Mouse (Mus musculus): Measurements from ENCODE around the gene Metrn. TPM values are rescaled to one million over a fixed set of nuclear protein-coding genes. Genes with fewer than 3 reads are reported as not detected.

Gene Metrn
- total and polyA plus RNA-seq, 3 experiments: 47.9 to 54.6 (median 49.0) TPM

- Histone ChIP-seq H3K4me3 (no peak overlapping the region), H3K27ac (no peak overlapping the region), H3K79me2 (replicated peaks; ENCODE audit: control insufficient read depth, insufficient read depth, low read length) (no peaks in the 10 kb centered on the region), H3K4me1 (ENCODE audit: control insufficient read depth, insufficient read depth, low read length) (peaks cover 2% of the 10 kb centered on the region; the same call in 1 of the 2 replicates), H3K27me3 (ENCODE audit: control insufficient read depth, insufficient read depth, low read length) (no peaks in the 10 kb centered on the region), H3K36me3 (ENCODE audit: control insufficient read depth, insufficient read depth, low read length) (no peaks in the 10 kb centered on the region), H3K9ac (ENCODE audit: low read depth, low read length) (no peak overlapping the region)
- 77% methylated on average over 6 of the region's 6 CpGs for WGBS
- no peak for DNase-seq
- intact Hi-C loops (cut with DNase I): no loop called here
- TF ChIP-seq POLR2A (IDR thresholded peaks at IDR 0.05; ENCODE audit: insufficient read depth, low read depth, low read length) (no peak), CTCF (IDR thresholded peaks at IDR 0.05) (no peak), EP300 (IDR thresholded peaks at IDR 0.05; ENCODE audit: insufficient read depth, low read depth, low read length) (no peak)
Observed at GRCm38 (mm10) chr17:25781339-25781738, 15.6 kb downstream of the Metrn start.

- TF ChIP-seq EP300 (IDR thresholded peaks at IDR 0.05; ENCODE audit: insufficient read depth, low read depth, low read length) (no peak), POLR2A (IDR thresholded peaks at IDR 0.05; ENCODE audit: insufficient read depth, low read depth, low read length) (no peak), CTCF (IDR thresholded peaks at IDR 0.05) (no peak)
- Histone ChIP-seq H3K79me2 (replicated peaks; ENCODE audit: control insufficient read depth, insufficient read depth, low read length) (no peaks in the 10 kb centered on the region), H3K4me3 (no peak overlapping the region), H3K27ac (no peak overlapping the region), H3K36me3 (ENCODE audit: control insufficient read depth, insufficient read depth, low read length) (no peaks in the 10 kb centered on the region), H3K27me3 (ENCODE audit: control insufficient read depth, insufficient read depth, low read length) (no peaks in the 10 kb centered on the region), H3K9ac (ENCODE audit: low read depth, low read length) (no peak overlapping the region), H3K4me1 (ENCODE audit: control insufficient read depth, insufficient read depth, low read length) (peaks cover 6% of the 10 kb centered on the region)
- DNase-seq: peak in 1 of 2 experiments; percentile 13
- WGBS: 90% methylated on average over 5 of the region's 5 CpGs
- intact Hi-C loops (cut with DNase I): loop anchor here (10.0 kb wide), 1 partner anchor 1427 kb away; the partner anchor contains the start of gene Lemd2
Observed at GRCm38 (mm10) chr17:25777948-25778347, 19.0 kb downstream of the Metrn start.

GRCm38 (mm10) chr17:25775318-25776062 is 21.4 kb downstream of the Metrn start:
- no peak overlapping the region for H3K27ac ChIP-seq
- H3K4me1 ChIP-seq (ENCODE audit: control insufficient read depth, insufficient read depth, low read length): peaks cover 6% of the 10 kb centered on the region
- intact Hi-C loops (cut with DNase I): loop anchor here (10.0 kb wide), 1 partner anchor 1429 kb away; the partner anchor contains the start of gene Lemd2
- TF ChIP-seq CTCF (IDR thresholded peaks at IDR 0.05) (no peak), EP300 (IDR thresholded peaks at IDR 0.05; ENCODE audit: insufficient read depth, low read depth, low read length) (no peak), POLR2A (IDR thresholded peaks at IDR 0.05; ENCODE audit: insufficient read depth, low read depth, low read length) (no peak)
- DNase-seq: no peak
- H3K27me3 ChIP-seq (ENCODE audit: control insufficient read depth, insufficient read depth, low read length): no peaks in the 10 kb centered on the region
- no peak overlapping the region for H3K4me3 ChIP-seq
- WGBS: 83% methylated on average over 10 of the region's 10 CpGs
- no peaks in the 10 kb centered on the region for H3K79me2 ChIP-seq (replicated peaks; ENCODE audit: control insufficient read depth, insufficient read depth, low read length)
- H3K9ac ChIP-seq (ENCODE audit: low read depth, low read length): no peak overlapping the region
- H3K36me3 ChIP-seq (ENCODE audit: control insufficient read depth, insufficient read depth, low read length): no peaks in the 10 kb centered on the region

GRCm38 (mm10) chr17:25773549-25774120 is 23.3 kb downstream of the Metrn start, which contains the start of gene Narfl:
Narfl (plus strand) TSS chr17:25773776.
- H3K27ac ChIP-seq: peak within 1 kb of the TSS; percentile 94
- intact Hi-C loops (cut with DNase I): loop anchor here (1.0 to 10.0 kb wide), 3 partner anchors 24 to 1431 kb away; partner anchors contain the start of genes Lemd2 and Metrn

GRCm38 (mm10) chr17:25769331-25769730 is 27.6 kb downstream of the Metrn start:
- 48% methylated on average over 9 of the region's 9 CpGs for WGBS
- Histone ChIP-seq H3K79me2 (replicated peaks; ENCODE audit: control insufficient read depth, insufficient read depth, low read length) (no peaks in the 10 kb centered on the region), H3K4me3 (no peak overlapping the region), H3K36me3 (ENCODE audit: control insufficient read depth, insufficient read depth, low read length) (no peaks in the 10 kb centered on the region), H3K4me1 (ENCODE audit: control insufficient read depth, insufficient read depth, low read length) (peaks cover 3% of the 10 kb centered on the region), H3K27me3 (ENCODE audit: control insufficient read depth, insufficient read depth, low read length) (no peaks in the 10 kb centered on the region), H3K9ac (ENCODE audit: low read depth, low read length) (no peak overlapping the region), H3K27ac (no peak overlapping the region)
- intact Hi-C loops (cut with DNase I): no loop called here
- no peak for TF ChIP-seq CTCF (IDR thresholded peaks at IDR 0.05)
- TF ChIP-seq EP300 (IDR thresholded peaks at IDR 0.05; ENCODE audit: insufficient read depth, low read depth, low read length): no peak
- no peak for TF ChIP-seq POLR2A (IDR thresholded peaks at IDR 0.05; ENCODE audit: insufficient read depth, low read depth, low read length)
- no peak for DNase-seq

More at GRCm38 (mm10) chr17:25773549-25774120, 23.3 kb downstream of the Metrn start, which contains the start of gene Narfl:
- H3K36me3 ChIP-seq (ENCODE audit: control insufficient read depth, insufficient read depth, low read length): no peaks in the 10 kb centered on the region
- WGBS: under 1% methylated on average over 37 of the region's 37 CpGs
- peak; percentile 95 to 98 for DNase-seq
- peaks cover 6% of the 10 kb centered on the region for H3K4me1 ChIP-seq (ENCODE audit: control insufficient read depth, insufficient read depth, low read length)
- H3K4me3 ChIP-seq: peak within 1 kb of the TSS; percentile 81
- peak within 1 kb of the TSS; percentile 92 for H3K9ac ChIP-seq (ENCODE audit: low read depth, low read length)
- H3K27me3 ChIP-seq (ENCODE audit: control insufficient read depth, insufficient read depth, low read length): no peaks in the 10 kb centered on the region
- no peaks in the 10 kb centered on the region for H3K79me2 ChIP-seq (replicated peaks; ENCODE audit: control insufficient read depth, insufficient read depth, low read length)
- TF ChIP-seq CTCF (IDR thresholded peaks at IDR 0.05) (peak; percentile 100; the same call in 1 of the 2 replicates), EP300 (IDR thresholded peaks at IDR 0.05; ENCODE audit: insufficient read depth, low read depth, low read length) (peak; percentile 98), POLR2A (IDR thresholded peaks at IDR 0.05; ENCODE audit: insufficient read depth, low read depth, low read length) (peak; percentile 86)

Measured in heart, adult 2 months (tissue).